Mouse (Mus musculus): ENCODE measurements around the gene Wdfy1. TPM values are rescaled to one million over a fixed set of nuclear protein-coding genes. Genes with fewer than 3 reads are reported as not detected.

The Wdfy1 gene
- 3.4 and 4.8 TPM in 2 replicates for polyA plus RNA-seq (2012; rRNA removed)
- 9.6 and 10.2 TPM in 2 replicates for polyA plus RNA-seq (2014; fragmentation: Nextera tagmentation; extraction: Ambion mirVana)

GRCm38 (mm10) chr1:79775927-79776458 is at the start of gene Wdfy1, which contains the start of gene Mrpl44:
TSS of gene Wdfy1 (minus strand) at chr1:79776143.
TSS of gene Mrpl44 (plus strand) at chr1:79776018.
- ATAC-seq (ENCODE audit: insufficient read depth) (peak; percentile 99), DNase-seq (ENCODE audit: low read depth in 3 of 3, low spot score in 3 of 3) (peak; percentile 81 to 86 (median 81))
- peak; percentile 42 for TF ChIP-seq CTCF (IDR thresholded peaks at IDR 0.05; ENCODE audit: low read depth)
- TF ChIP-seq EP300 (IDR thresholded peaks at IDR 0.05; ENCODE audit: low read depth): no peak
- H3K9me3 ChIP-seq (ENCODE audit: control insufficient read depth, low read length): no peaks in the 10 kb centered on the region
- peak within 1 kb of the TSS; percentile 6 for H3K27ac ChIP-seq
- H3K9ac ChIP-seq (replicated peaks): peak within 1 kb of the TSS; percentile 87
- WGBS (ENCODE audit: insufficient replicate concordance): under 1% methylated on average over 38 of the region's 38 CpGs
- H3K36me3 ChIP-seq (replicated peaks; ENCODE audit: control insufficient read depth, insufficient read depth, low read depth): peaks cover 10% of the 10 kb centered on the region
- no peaks in the 10 kb centered on the region; a peak in 1 of 4 replicates for H3K4me1 ChIP-seq (replicated peaks; ENCODE audit: control insufficient read depth in 2 of 2, insufficient read depth in 2 of 2, low read length in 1 of 2)
- no peaks in the 10 kb centered on the region for H3K27me3 ChIP-seq (ENCODE audit: control insufficient read depth, insufficient read depth, low read length)
- peak within 1 kb of the TSS; percentile 75 for H3K4me2 ChIP-seq (ENCODE audit: low read depth)
- peak within 1 kb of the TSS; percentile 86 to 88 for H3K4me3 ChIP-seq (ENCODE audit: insufficient read depth in 1 of 2, low read depth in 2 of 2, low read length in 2 of 2)

DNA sequence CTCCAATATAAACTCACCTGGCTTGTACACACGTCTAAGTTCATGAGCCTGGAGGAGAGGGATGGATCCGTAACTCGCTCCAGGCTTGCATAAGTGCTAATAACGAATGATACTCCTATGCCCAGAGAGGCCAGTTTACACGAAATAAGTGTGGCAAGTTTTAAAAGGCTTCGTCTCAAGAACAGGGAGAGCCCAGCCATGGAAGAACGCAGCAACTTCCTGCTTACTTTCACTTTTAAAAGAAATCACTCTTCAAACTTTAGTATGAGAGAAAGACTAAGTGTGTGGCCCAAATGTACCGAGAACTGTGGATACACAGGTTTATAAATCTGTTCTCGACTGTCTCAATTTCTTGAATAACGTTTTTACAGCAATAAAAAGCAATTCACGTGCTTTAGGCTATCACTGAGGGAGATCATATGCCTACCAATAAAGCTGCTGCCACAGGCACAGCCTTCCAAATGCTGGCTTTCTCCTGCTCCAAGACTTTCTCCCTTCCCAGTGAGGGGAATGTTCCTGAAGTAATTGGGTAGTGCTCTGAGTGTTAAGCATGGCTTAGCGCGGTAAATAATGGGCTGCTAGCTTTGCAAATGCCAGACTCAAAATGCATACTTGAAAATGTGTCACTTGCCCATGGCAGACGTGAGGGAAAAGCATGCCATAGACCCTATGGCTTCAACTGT is 48.1 kb upstream of the Wdfy1 start:
- Histone ChIP-seq H3K4me1 (replicated peaks; ENCODE audit: control insufficient read depth in 2 of 2, insufficient read depth in 2 of 2, low read length in 1 of 2) (peaks cover 0 to 2% of the 10 kb centered on the region in 2 experiments; a peak in 1 of 4 replicates), H3K4me2 (ENCODE audit: low read depth) (no peak overlapping the region), H3K9me3 (ENCODE audit: control insufficient read depth, low read length) (no peaks in the 10 kb centered on the region), H3K4me3 (ENCODE audit: insufficient read depth in 1 of 2, low read depth in 2 of 2, low read length in 2 of 2) (no peak overlapping the region), H3K36me3 (replicated peaks; ENCODE audit: control insufficient read depth, insufficient read depth, low read depth) (no peaks in the 10 kb centered on the region), H3K27me3 (ENCODE audit: control insufficient read depth, insufficient read depth, low read length) (no peaks in the 10 kb centered on the region), H3K27ac (no peak overlapping the region), H3K9ac (replicated peaks) (no peak overlapping the region)
- ATAC-seq (ENCODE audit: insufficient read depth): no peak
- DNase-seq (ENCODE audit: low read depth in 3 of 3, low spot score in 3 of 3): no peak
- WGBS (ENCODE audit: insufficient replicate concordance): 53% methylated on average over 14 of the region's 14 CpGs
- TF ChIP-seq CTCF (IDR thresholded peaks at IDR 0.05; ENCODE audit: low read depth) (no peak), EP300 (IDR thresholded peaks at IDR 0.05; ENCODE audit: low read depth) (no peak)

GRCm38 (mm10) chr1:79822806-79823525 is 47.0 kb upstream of the Wdfy1 start:
- Histone ChIP-seq H3K4me2 (ENCODE audit: low read depth) (no peak overlapping the region), H3K27me3 (ENCODE audit: control insufficient read depth, insufficient read depth, low read length) (no peaks in the 10 kb centered on the region), H3K27ac (no peak overlapping the region), H3K9me3 (ENCODE audit: control insufficient read depth, low read length) (no peaks in the 10 kb centered on the region), H3K4me1 (replicated peaks; ENCODE audit: control insufficient read depth in 2 of 2, insufficient read depth in 2 of 2, low read length in 1 of 2) (peaks cover 0 to 2% of the 10 kb centered on the region in 2 experiments; a peak in 1 of 4 replicates), H3K4me3 (ENCODE audit: insufficient read depth in 1 of 2, low read depth in 2 of 2, low read length in 2 of 2) (no peak overlapping the region), H3K9ac (replicated peaks) (no peak overlapping the region), H3K36me3 (replicated peaks; ENCODE audit: control insufficient read depth, insufficient read depth, low read depth) (no peaks in the 10 kb centered on the region)
- ATAC-seq (ENCODE audit: insufficient read depth) (no peak), DNase-seq (ENCODE audit: low read depth in 3 of 3, low spot score in 3 of 3) (no peak)
- TF ChIP-seq EP300 (IDR thresholded peaks at IDR 0.05; ENCODE audit: low read depth) (no peak), CTCF (IDR thresholded peaks at IDR 0.05; ENCODE audit: low read depth) (no peak)
- WGBS (ENCODE audit: insufficient replicate concordance): 51% methylated on average over 13 of the region's 13 CpGs

GRCm38 (mm10) chr1:79819296-79819879 is 43.4 kb upstream of the Wdfy1 start:
- ATAC-seq (ENCODE audit: insufficient read depth): no peak
- no peaks in the 10 kb centered on the region for H3K36me3 ChIP-seq (replicated peaks; ENCODE audit: control insufficient read depth, insufficient read depth, low read depth)
- no peak for DNase-seq (ENCODE audit: low read depth in 3 of 3, low spot score in 3 of 3)
- peaks cover 0 to 2% of the 10 kb centered on the region in 2 experiments; a peak in 1 of 4 replicates for H3K4me1 ChIP-seq (replicated peaks; ENCODE audit: control insufficient read depth in 2 of 2, insufficient read depth in 2 of 2, low read length in 1 of 2)
- H3K4me3 ChIP-seq (ENCODE audit: insufficient read depth in 1 of 2, low read depth in 2 of 2, low read length in 2 of 2): no peak overlapping the region
- H3K27me3 ChIP-seq (ENCODE audit: control insufficient read depth, insufficient read depth, low read length): no peaks in the 10 kb centered on the region
- no peak for TF ChIP-seq EP300 (IDR thresholded peaks at IDR 0.05; ENCODE audit: low read depth)
- 0 out of 2 replicates have a peak, but pooled peaks have one; percentile 14 for TF ChIP-seq CTCF (IDR thresholded peaks at IDR 0.05; ENCODE audit: low read depth)
- H3K27ac ChIP-seq: no peak overlapping the region
- H3K9me3 ChIP-seq (ENCODE audit: control insufficient read depth, low read length): no peaks in the 10 kb centered on the region
- WGBS (ENCODE audit: insufficient replicate concordance): 63% methylated on average over 11 of the region's 11 CpGs
- H3K4me2 ChIP-seq (ENCODE audit: low read depth): no peak overlapping the region
- H3K9ac ChIP-seq (replicated peaks): no peak overlapping the region
